11 mouse cellular contexts compared by ENCODE assay signal in the genomic region with DNA sequence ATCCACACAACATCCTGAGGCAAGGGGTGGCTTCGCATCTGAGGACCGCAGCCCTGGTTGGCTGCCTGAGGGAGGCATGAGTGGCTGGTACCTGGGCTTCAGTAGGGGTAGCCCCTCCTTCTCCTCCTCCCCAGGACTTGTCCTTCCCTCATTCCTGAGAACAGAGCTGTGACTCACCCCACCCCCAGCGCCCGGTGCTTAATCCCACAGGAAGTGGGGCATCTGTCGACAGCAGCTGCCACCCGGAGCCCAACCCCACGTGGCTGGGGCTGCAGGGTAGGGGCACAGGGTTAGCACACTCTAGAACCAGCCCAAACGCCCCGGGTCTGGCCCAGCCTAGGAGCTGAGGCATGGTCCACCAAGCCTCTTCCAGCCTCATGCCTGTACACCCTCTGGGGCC. TPM values are rescaled to one million over a fixed set of nuclear protein-coding genes. Genes with fewer than 3 reads are reported as not detected.
A peak's percentile ranks its signal among the peaks of the same experiment; 100 is the strongest.
DNase-seq lines count a peak whose midpoint lies in the region; ATAC-seq lines count a peak whose summit lies in the region.
"Had no signal": no experiment of that assay in that cellular context is flagged by ENCODE, and none has a peak within 500 bp of the region (broad histone marks: within the 10 kb centered on the region; RNA-seq: fewer than 3 reads in every experiment).

No protein-coding gene starts in this region.

- H3K36me3 ChIP-seq in forebrain, embryonic 10.5 days (replicated peaks): no peaks in the 10 kb centered on the region; the same call in 1 of the 2 replicates
- H3K36me3 ChIP-seq in forebrain, embryonic 12.5 days (replicated peaks): no peaks in the 10 kb centered on the region
- no peaks in the 10 kb centered on the region for H3K36me3 ChIP-seq in lung, embryonic 16.5 days (ENCODE audit: control insufficient read depth, insufficient read depth, low read length)
- H3K36me3 ChIP-seq: liver, embryonic 15.5 days had no signal

- peak overlapping the region; percentile 13; the same call in 1 of the 2 replicates for H3K27ac ChIP-seq in forebrain, embryonic 10.5 days
- no peak overlapping the region for H3K27ac ChIP-seq in forebrain, embryonic 12.5 days
- no peak overlapping the region for H3K27ac ChIP-seq in lung, embryonic 16.5 days (ENCODE audit: low read length)
- H3K27ac ChIP-seq: liver, embryonic 15.5 days had no signal

- H3K9me3 ChIP-seq in forebrain, embryonic 10.5 days: no peaks in the 10 kb centered on the region
- no peaks in the 10 kb centered on the region for H3K9me3 ChIP-seq in forebrain, embryonic 12.5 days
- H3K9me3 ChIP-seq in lung, embryonic 16.5 days (ENCODE audit: control insufficient read depth, low read length): no peaks in the 10 kb centered on the region
- H3K9me3 ChIP-seq: liver, embryonic 15.5 days had no signal

- peaks cover 53% of the 10 kb centered on the region for H3K4me1 ChIP-seq in forebrain, embryonic 10.5 days
- H3K4me1 ChIP-seq in forebrain, embryonic 12.5 days: peaks cover 22% of the 10 kb centered on the region
- H3K4me1 ChIP-seq in lung, embryonic 16.5 days (replicated peaks; ENCODE audit: control insufficient read depth, insufficient read depth, low read length): peaks cover 24% of the 10 kb centered on the region

- H3K27me3 ChIP-seq in forebrain, embryonic 10.5 days (ENCODE audit: poor library complexity, severe bottlenecking): peaks cover 11% of the 10 kb centered on the region
- H3K27me3 ChIP-seq in forebrain, embryonic 12.5 days: peaks cover 5% of the 10 kb centered on the region; the same call in 1 of the 2 replicates
- no peaks in the 10 kb centered on the region for H3K27me3 ChIP-seq in lung, embryonic 16.5 days (ENCODE audit: control insufficient read depth, insufficient read depth, low read depth, low read length)

- no peak for ATAC-seq in forebrain, embryonic 12.5 days (ENCODE audit: low FRiP score)
- ATAC-seq in lung, embryonic 16.5 days (ENCODE audit: low read depth): no peak
- ATAC-seq in inflammation-experienced regulatory T-cells, adult 6 months: no peak
- ATAC-seq: intestine, embryonic 16.5 days had no signal

- WGBS in forebrain, embryonic 10.5 days: 48% methylated on average over 9 of the region's 9 CpGs
- 57% methylated on average over 9 of the region's 9 CpGs for WGBS in forebrain, embryonic 12.5 days
- WGBS in lung, embryonic 16.5 days: 33% methylated on average over 9 of the region's 9 CpGs

- H3K4me2 ChIP-seq in forebrain, embryonic 12.5 days: no peak overlapping the region
- H3K4me2 ChIP-seq in lung, embryonic 16.5 days (ENCODE audit: low read depth, low read length): no peak overlapping the region
- H3K4me2 ChIP-seq: liver, embryonic 15.5 days had no signal

- no peak overlapping the region for H3K4me3 ChIP-seq in forebrain, embryonic 10.5 days
- H3K4me3 ChIP-seq in forebrain, embryonic 12.5 days (replicated peaks): no peak overlapping the region
- no peak overlapping the region for H3K4me3 ChIP-seq in lung, embryonic 16.5 days (ENCODE audit: low read length)
- H3K4me3 ChIP-seq: liver, embryonic 15.5 days had no signal

- DNase-seq in forebrain, embryonic 10.5 days (ENCODE audit: extremely low spot score, low spot score): no peak
- no peak for DNase-seq in lung, postnatal 14 days
- DNase-seq in thymus, postnatal 4 days: peak; percentile 51
- no peak for DNase-seq in thymus, postnatal 25 days
- no peak for DNase-seq in adrenal gland, adult (ENCODE audit: inconsistent age in 2 of 2, low spot score in 1 of 2)
- DNase-seq: cerebellum, postnatal 36 days had no signal

- no peak overlapping the region for H3K9ac ChIP-seq in forebrain, embryonic 12.5 days
- H3K9ac ChIP-seq in lung, embryonic 16.5 days (ENCODE audit: low read length): 0 out of 2 replicates have a peak overlapping the region, but pooled peaks have one; percentile 19
- H3K9ac ChIP-seq: liver, embryonic 15.5 days had no signal

RNA-seq across cellular contexts. Expression of gene Nudt14, which starts 4.0 kb away (rescaled TPM):
- polyA plus RNA-seq in forebrain, embryonic 10.5 days (2016; fragmentation: Nextera tagmentation; extraction: Ambion mirVana): 61.4 and 70.4 TPM in 2 replicates
- 51.5 and 54.4 TPM in 2 replicates for polyA plus RNA-seq in forebrain, embryonic 12.5 days (2016; fragmentation: Nextera tagmentation; extraction: Ambion mirVana)
- polyA plus RNA-seq in lung, embryonic 16.5 days (2015; fragmentation: Nextera tagmentation; extraction: Ambion mirVana): 109 and 121 TPM in 2 replicates
- polyA plus RNA-seq in inflammation-experienced regulatory T-cells, adult 6 months (2017; shearing (Covaris generic)): 10 to 100 TPM; 33.0 to 42.6 (median 40.7) TPM

RNA-seq across cellular contexts. Expression of gene Jag2, which starts 8.3 kb away (rescaled TPM):
- polyA plus RNA-seq in forebrain, embryonic 10.5 days (2016; fragmentation: Nextera tagmentation; extraction: Ambion mirVana): 2.3 and 3.8 TPM in 2 replicates
- 5.6 and 6.2 TPM in 2 replicates for polyA plus RNA-seq in forebrain, embryonic 12.5 days (2016; fragmentation: Nextera tagmentation; extraction: Ambion mirVana)
- 5.6 and 6.5 TPM in 2 replicates for polyA plus RNA-seq in lung, embryonic 16.5 days (2015; fragmentation: Nextera tagmentation; extraction: Ambion mirVana)
- under 1 TPM; 0.39 to 0.59 (median 0.50) TPM for polyA plus RNA-seq in inflammation-experienced regulatory T-cells, adult 6 months (2017; shearing (Covaris generic))

RNA-seq across cellular contexts. Expression of gene Btbd6, which starts 38.4 kb away (rescaled TPM):
- polyA plus RNA-seq in forebrain, embryonic 10.5 days (2016; fragmentation: Nextera tagmentation; extraction: Ambion mirVana): 22.4 and 24.2 TPM in 2 replicates
- polyA plus RNA-seq in forebrain, embryonic 12.5 days (2016; fragmentation: Nextera tagmentation; extraction: Ambion mirVana): 28.2 and 29.2 TPM in 2 replicates
- 23.8 and 26.2 TPM in 2 replicates for polyA plus RNA-seq in lung, embryonic 16.5 days (2015; fragmentation: Nextera tagmentation; extraction: Ambion mirVana)
- 1 to 10 TPM; 7.2 to 8.8 (median 7.3) TPM for polyA plus RNA-seq in inflammation-experienced regulatory T-cells, adult 6 months (2017; shearing (Covaris generic))
